Mouse (Mus musculus): ENCODE data around the gene Steap3. TPM values are rescaled to one million over a fixed set of nuclear protein-coding genes. Genes with fewer than 3 reads are reported as not detected.

The Steap3 gene
- polyA plus RNA-seq, 1 experiment from 2014 or later: 2.1 TPM

DNA sequence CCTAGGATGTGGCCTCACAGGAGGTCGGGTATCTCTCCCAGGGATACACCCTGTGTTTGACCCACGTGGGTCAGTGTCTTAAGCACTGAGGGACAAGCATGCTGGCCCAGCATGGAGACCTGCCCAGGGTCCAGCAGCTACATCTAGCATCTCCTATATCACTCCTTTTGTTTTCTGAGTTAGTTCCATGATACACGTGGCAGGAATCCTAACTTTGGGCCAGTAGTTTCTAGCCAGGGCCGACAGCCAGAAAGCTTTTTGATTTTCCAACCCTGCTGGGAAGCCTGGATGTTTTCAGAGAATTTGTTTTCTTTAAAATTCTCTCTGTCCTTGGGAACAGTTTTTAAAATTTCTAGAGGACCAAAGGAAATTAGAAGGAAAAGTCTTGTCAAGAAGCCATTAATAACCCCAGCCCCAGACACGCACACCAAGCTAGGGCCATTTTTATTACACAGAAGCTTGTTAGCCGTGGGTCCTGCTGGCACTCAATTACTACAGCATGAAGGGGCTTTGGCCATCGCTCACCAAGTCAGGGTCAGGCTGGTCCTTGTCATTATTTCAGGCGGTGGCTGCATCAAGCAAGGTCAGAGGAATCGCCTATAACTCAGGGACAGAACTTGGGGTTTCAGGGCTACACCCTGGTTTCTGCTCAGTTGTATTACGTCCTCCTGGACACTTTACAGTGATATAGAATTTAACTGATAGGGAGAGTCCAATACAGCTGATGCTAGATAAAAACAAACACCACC, 42.6 kb downstream of the Steap3 start:
- Histone ChIP-seq H3K36me3 (ENCODE audit: control insufficient read depth, insufficient read depth, low read length) (no peaks in the 10 kb centered on the region), H3K27me3 (replicated peaks; ENCODE audit: control insufficient read depth, insufficient read depth, low read length) (no peaks in the 10 kb centered on the region), H3K4me3 (ENCODE audit: low read depth, low read length) (no peak overlapping the region), H3K4me2 (ENCODE audit: low read length) (no peak overlapping the region), H3K4me1 (ENCODE audit: control insufficient read depth, insufficient read depth, low read length) (no peaks in the 10 kb centered on the region), H3K9ac (ENCODE audit: low read length) (no peak overlapping the region), H3K27ac (ENCODE audit: low read depth, low read length) (no peak overlapping the region), H3K9me3 (replicated peaks; ENCODE audit: control insufficient read depth, low read length) (no peaks in the 10 kb centered on the region)
- no peak for ATAC-seq
- 85% methylated on average over 10 of the region's 10 CpGs for WGBS
- no peak for DNase-seq (ENCODE audit: low spot score)

- no peak overlapping the region for H3K9ac ChIP-seq (ENCODE audit: low read length)
- H3K4me1 ChIP-seq (ENCODE audit: control insufficient read depth, insufficient read depth, low read length): no peaks in the 10 kb centered on the region
- H3K27me3 ChIP-seq (replicated peaks; ENCODE audit: control insufficient read depth, insufficient read depth, low read length): no peaks in the 10 kb centered on the region
- no peaks in the 10 kb centered on the region for H3K36me3 ChIP-seq (ENCODE audit: control insufficient read depth, insufficient read depth, low read length)
- H3K4me3 ChIP-seq (ENCODE audit: low read depth, low read length): no peak overlapping the region
- no peaks in the 10 kb centered on the region for H3K9me3 ChIP-seq (replicated peaks; ENCODE audit: control insufficient read depth, low read length)
- DNase-seq (ENCODE audit: low spot score): no peak
- WGBS: 91% methylated on average over 4 of the region's 4 CpGs
- ATAC-seq: no peak
- no peak overlapping the region for H3K4me2 ChIP-seq (ENCODE audit: low read length)
- H3K27ac ChIP-seq (ENCODE audit: low read depth, low read length): no peak overlapping the region
Observed at GRCm38 (mm10) chr1:120223613-120224012, 48.9 kb downstream of the Steap3 start.

GRCm38 (mm10) chr1:120221285-120221684, 51.2 kb downstream of the Steap3 start:
- Histone ChIP-seq H3K36me3 (ENCODE audit: control insufficient read depth, insufficient read depth, low read length) (no peaks in the 10 kb centered on the region), H3K27ac (ENCODE audit: low read depth, low read length) (no peak overlapping the region), H3K4me3 (ENCODE audit: low read depth, low read length) (no peak overlapping the region), H3K27me3 (replicated peaks; ENCODE audit: control insufficient read depth, insufficient read depth, low read length) (no peaks in the 10 kb centered on the region), H3K4me2 (ENCODE audit: low read length) (no peak overlapping the region), H3K9me3 (replicated peaks; ENCODE audit: control insufficient read depth, low read length) (no peaks in the 10 kb centered on the region), H3K9ac (ENCODE audit: low read length) (no peak overlapping the region), H3K4me1 (ENCODE audit: control insufficient read depth, insufficient read depth, low read length) (no peaks in the 10 kb centered on the region)
- DNase-seq (ENCODE audit: low spot score): no peak
- 44% methylated on average over 2 of the region's 2 CpGs for WGBS
- no peak for ATAC-seq

DNA sequence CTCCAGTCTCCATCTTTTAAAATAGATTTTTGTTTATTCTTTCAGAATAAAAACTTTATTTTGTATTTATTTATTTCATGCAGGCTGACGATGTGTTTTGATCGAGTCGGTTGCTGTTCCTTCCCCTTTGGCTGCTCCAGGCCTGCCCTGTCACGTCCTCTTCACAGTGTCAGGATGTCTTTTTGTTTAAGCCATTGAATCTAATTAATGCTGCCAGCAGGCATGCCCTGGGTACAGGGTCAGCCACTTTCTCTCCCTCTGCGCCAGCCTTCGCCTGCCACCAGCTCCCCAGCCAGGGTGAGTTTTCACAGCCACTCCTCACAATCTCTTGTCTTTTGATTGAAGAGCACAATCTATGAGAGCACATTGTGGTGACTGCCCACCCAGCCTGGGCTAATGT, 51.7 kb downstream of the Steap3 start:
- H3K9me3 ChIP-seq (replicated peaks; ENCODE audit: control insufficient read depth, low read length): no peaks in the 10 kb centered on the region
- 37% methylated on average over 6 of the region's 6 CpGs for WGBS
- DNase-seq (ENCODE audit: low spot score): no peak

DNA sequence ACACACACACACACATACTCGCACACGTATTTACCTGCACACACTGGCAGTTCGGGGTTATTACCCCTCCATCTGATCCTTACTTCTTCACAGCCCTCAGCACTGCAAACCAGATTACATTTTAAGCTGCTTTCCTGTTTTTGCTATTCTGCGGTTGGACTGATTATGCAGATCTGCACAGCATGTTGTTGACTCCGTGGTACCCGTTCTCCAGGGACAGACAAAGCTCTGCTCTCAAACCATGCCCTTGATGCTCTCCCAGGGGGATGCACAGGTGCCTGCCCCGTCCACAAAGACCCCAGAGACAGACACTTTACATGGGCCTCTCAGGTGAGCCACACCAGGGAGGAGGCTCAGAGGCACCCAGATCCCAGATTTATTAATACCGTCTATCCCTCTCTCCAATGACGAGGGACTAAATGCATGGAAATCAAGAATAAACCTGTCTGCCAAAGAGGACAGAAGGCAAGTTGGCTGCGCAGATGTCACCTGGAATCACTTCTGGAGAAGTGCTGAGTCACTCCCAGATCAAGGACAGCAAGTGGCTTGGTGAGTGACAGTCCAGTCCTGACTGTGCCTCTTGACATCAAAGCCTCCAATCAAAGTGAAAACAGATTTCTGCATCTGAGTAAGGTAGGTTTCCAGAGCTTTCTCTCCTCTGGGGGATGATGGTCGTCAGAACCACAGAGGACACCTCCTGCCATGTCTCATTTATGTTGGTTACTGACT, 63.8 kb downstream of the Steap3 start:
- H3K36me3 ChIP-seq (ENCODE audit: control insufficient read depth, insufficient read depth, low read length): no peaks in the 10 kb centered on the region
- H3K9ac ChIP-seq (ENCODE audit: low read length): no peak overlapping the region
- no peak overlapping the region for H3K27ac ChIP-seq (ENCODE audit: low read depth, low read length)
- H3K4me1 ChIP-seq (ENCODE audit: control insufficient read depth, insufficient read depth, low read length): no peaks in the 10 kb centered on the region
- H3K9me3 ChIP-seq (replicated peaks; ENCODE audit: control insufficient read depth, low read length): no peaks in the 10 kb centered on the region
- 76% methylated on average over 11 of the region's 11 CpGs for WGBS
- DNase-seq (ENCODE audit: low spot score): no peak
- H3K4me2 ChIP-seq (ENCODE audit: low read length): no peak overlapping the region
- H3K27me3 ChIP-seq (replicated peaks; ENCODE audit: control insufficient read depth, insufficient read depth, low read length): no peaks in the 10 kb centered on the region
- H3K4me3 ChIP-seq (ENCODE audit: low read depth, low read length): no peak overlapping the region
- ATAC-seq: no peak

More for the DNA sequence above, 51.7 kb downstream of the Steap3 start:
- Histone ChIP-seq H3K9ac (ENCODE audit: low read length) (no peak overlapping the region), H3K27me3 (replicated peaks; ENCODE audit: control insufficient read depth, insufficient read depth, low read length) (no peaks in the 10 kb centered on the region), H3K36me3 (ENCODE audit: control insufficient read depth, insufficient read depth, low read length) (no peaks in the 10 kb centered on the region), H3K27ac (ENCODE audit: low read depth, low read length) (no peak overlapping the region), H3K4me3 (ENCODE audit: low read depth, low read length) (no peak overlapping the region), H3K4me2 (ENCODE audit: low read length) (no peak overlapping the region), H3K4me1 (ENCODE audit: control insufficient read depth, insufficient read depth, low read length) (no peaks in the 10 kb centered on the region)
- no peak for ATAC-seq

- Histone ChIP-seq H3K9me3 (replicated peaks; ENCODE audit: control insufficient read depth, low read length) (no peaks in the 10 kb centered on the region), H3K27me3 (replicated peaks; ENCODE audit: control insufficient read depth, insufficient read depth, low read length) (no peaks in the 10 kb centered on the region), H3K4me2 (ENCODE audit: low read length) (no peak overlapping the region), H3K36me3 (ENCODE audit: control insufficient read depth, insufficient read depth, low read length) (no peaks in the 10 kb centered on the region), H3K4me3 (ENCODE audit: low read depth, low read length) (no peak overlapping the region), H3K9ac (ENCODE audit: low read length) (no peak overlapping the region), H3K27ac (ENCODE audit: low read depth, low read length) (no peak overlapping the region), H3K4me1 (ENCODE audit: control insufficient read depth, insufficient read depth, low read length) (no peaks in the 10 kb centered on the region)
- WGBS: 45% methylated on average over 6 of the region's 6 CpGs
- ATAC-seq (peak; percentile 66; the same call in 1 of the 2 replicates), DNase-seq (ENCODE audit: low spot score) (peak; percentile 70)
Observed at GRCm38 (mm10) chr1:120207568-120207967, 64.9 kb downstream of the Steap3 start.

DNA sequence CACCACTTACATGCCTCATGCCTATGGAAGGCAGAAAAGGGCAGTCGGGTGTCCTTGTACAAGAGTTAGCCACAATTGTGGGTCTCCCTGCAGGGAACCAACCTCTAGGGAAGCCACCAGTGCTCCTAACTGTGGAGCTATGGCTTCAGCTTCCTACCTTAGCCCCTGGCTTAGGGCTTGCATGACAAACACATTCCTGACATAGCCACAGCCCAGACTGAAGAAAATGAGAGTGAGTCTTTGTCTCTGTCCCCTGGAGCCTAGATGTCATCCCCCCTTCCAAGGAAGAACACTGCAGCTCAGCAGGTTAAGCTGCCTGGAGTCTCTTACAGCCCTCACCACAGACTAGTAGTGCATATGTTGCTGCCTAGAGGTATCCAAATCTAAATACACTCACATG, 67.7 kb downstream of the Steap3 start:
- 40% methylated on average over 1 of the region's 1 CpGs for WGBS
- ATAC-seq: no peak
- H3K36me3 ChIP-seq (ENCODE audit: control insufficient read depth, insufficient read depth, low read length): no peaks in the 10 kb centered on the region

GRCm38 (mm10) chr1:120203836-120204235, 68.7 kb downstream of the Steap3 start:
- Histone ChIP-seq H3K27ac (ENCODE audit: low read depth, low read length) (no peak overlapping the region), H3K9ac (ENCODE audit: low read length) (no peak overlapping the region), H3K4me2 (ENCODE audit: low read length) (no peak overlapping the region), H3K9me3 (replicated peaks; ENCODE audit: control insufficient read depth, low read length) (no peaks in the 10 kb centered on the region), H3K4me1 (ENCODE audit: control insufficient read depth, insufficient read depth, low read length) (no peaks in the 10 kb centered on the region), H3K36me3 (ENCODE audit: control insufficient read depth, insufficient read depth, low read length) (no peaks in the 10 kb centered on the region), H3K4me3 (ENCODE audit: low read depth, low read length) (no peak overlapping the region), H3K27me3 (replicated peaks; ENCODE audit: control insufficient read depth, insufficient read depth, low read length) (no peaks in the 10 kb centered on the region)
- ATAC-seq: no peak
- no peak for DNase-seq (ENCODE audit: low spot score)
- 86% methylated on average over 5 of the region's 5 CpGs for WGBS

More for the DNA sequence above, 67.7 kb downstream of the Steap3 start:
- Histone ChIP-seq H3K4me1 (ENCODE audit: control insufficient read depth, insufficient read depth, low read length) (no peaks in the 10 kb centered on the region), H3K9ac (ENCODE audit: low read length) (no peak overlapping the region), H3K4me3 (ENCODE audit: low read depth, low read length) (no peak overlapping the region), H3K27ac (ENCODE audit: low read depth, low read length) (no peak overlapping the region), H3K27me3 (replicated peaks; ENCODE audit: control insufficient read depth, insufficient read depth, low read length) (no peaks in the 10 kb centered on the region), H3K9me3 (replicated peaks; ENCODE audit: control insufficient read depth, low read length) (no peaks in the 10 kb centered on the region), H3K4me2 (ENCODE audit: low read length) (no peak overlapping the region)
- no peak for DNase-seq (ENCODE audit: low spot score)

GRCm38 (mm10) chr1:120202542-120202941, 70.0 kb downstream of the Steap3 start:
- no peak overlapping the region for H3K27ac ChIP-seq (ENCODE audit: low read depth, low read length)
- H3K36me3 ChIP-seq (ENCODE audit: control insufficient read depth, insufficient read depth, low read length): no peaks in the 10 kb centered on the region
- DNase-seq (ENCODE audit: low spot score): no peak
- 73% methylated on average over 3 of the region's 3 CpGs for WGBS
- H3K9ac ChIP-seq (ENCODE audit: low read length): no peak overlapping the region
- no peaks in the 10 kb centered on the region for H3K27me3 ChIP-seq (replicated peaks; ENCODE audit: control insufficient read depth, insufficient read depth, low read length)
- H3K4me2 ChIP-seq (ENCODE audit: low read length): no peak overlapping the region
- H3K9me3 ChIP-seq (replicated peaks; ENCODE audit: control insufficient read depth, low read length): no peaks in the 10 kb centered on the region
- no peaks in the 10 kb centered on the region for H3K4me1 ChIP-seq (ENCODE audit: control insufficient read depth, insufficient read depth, low read length)
- H3K4me3 ChIP-seq (ENCODE audit: low read depth, low read length): no peak overlapping the region
- ATAC-seq: no peak
